Mouse (Mus musculus): ENCODE data around the gene Rasl2-9. TPM values are rescaled to one million over a fixed set of nuclear protein-coding genes. Genes with fewer than 3 reads are reported as not detected.
A peak's percentile ranks its signal among the peaks of the same experiment; 100 is the strongest.

Rasl2-9 gene
- total and polyA plus RNA-seq, 2 experiments: 0.45 to 2.7 TPM

DNA sequence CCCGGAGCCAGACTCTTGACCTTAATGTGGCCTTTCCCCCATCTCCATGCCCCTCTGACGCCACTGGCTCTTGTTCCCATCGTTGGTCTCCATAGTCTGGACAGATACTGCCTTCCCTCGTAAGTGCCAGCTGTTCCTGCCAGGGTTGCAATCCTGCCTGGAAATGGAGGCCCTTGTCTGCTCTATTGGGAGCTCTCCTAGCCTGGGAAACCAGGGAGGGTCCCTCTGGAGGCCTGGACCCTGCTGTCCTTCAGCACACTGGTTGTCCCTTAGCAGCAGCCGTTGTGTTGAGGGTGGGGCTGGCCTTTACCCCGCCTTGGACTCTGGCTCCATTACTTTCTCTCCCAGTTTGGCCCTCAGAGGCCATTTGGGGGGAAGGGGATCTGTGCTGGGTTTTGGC is 33.4 kb downstream of the Rasl2-9 start:
- H3K79me2 ChIP-seq (ENCODE audit: control insufficient read depth, insufficient read depth, low read length): peaks cover 17% of the 10 kb centered on the region; the same call in 1 of the 2 replicates
- 80% methylated on average over 6 of the region's 6 CpGs for WGBS
- no peak overlapping the region for H3K27ac ChIP-seq (replicated peaks; ENCODE audit: insufficient read depth, low read depth, low read length)
- H3K4me3 ChIP-seq (ENCODE audit: insufficient read depth, low read depth, low read length): no peak overlapping the region
- H3K4me1 ChIP-seq (ENCODE audit: control insufficient read depth, insufficient read depth, low read length): peaks cover 16% of the 10 kb centered on the region
- no peak overlapping the region for H3K9ac ChIP-seq (ENCODE audit: low read depth, low read length)
- H3K27me3 ChIP-seq (ENCODE audit: control insufficient read depth, insufficient read depth, low read length): no peaks in the 10 kb centered on the region
- TF ChIP-seq CTCF (IDR thresholded peaks at IDR 0.05; ENCODE audit: low read depth, low read length) (no peak), POLR2A (IDR thresholded peaks at IDR 0.05; ENCODE audit: extremely low read depth, insufficient read depth, low read length) (no peak)
- no peak for DNase-seq (ENCODE audit: extremely low read depth, low read depth, low spot score)
- H3K36me3 ChIP-seq (ENCODE audit: control insufficient read depth, insufficient read depth, low read length): peaks cover 14% of the 10 kb centered on the region

DNA sequence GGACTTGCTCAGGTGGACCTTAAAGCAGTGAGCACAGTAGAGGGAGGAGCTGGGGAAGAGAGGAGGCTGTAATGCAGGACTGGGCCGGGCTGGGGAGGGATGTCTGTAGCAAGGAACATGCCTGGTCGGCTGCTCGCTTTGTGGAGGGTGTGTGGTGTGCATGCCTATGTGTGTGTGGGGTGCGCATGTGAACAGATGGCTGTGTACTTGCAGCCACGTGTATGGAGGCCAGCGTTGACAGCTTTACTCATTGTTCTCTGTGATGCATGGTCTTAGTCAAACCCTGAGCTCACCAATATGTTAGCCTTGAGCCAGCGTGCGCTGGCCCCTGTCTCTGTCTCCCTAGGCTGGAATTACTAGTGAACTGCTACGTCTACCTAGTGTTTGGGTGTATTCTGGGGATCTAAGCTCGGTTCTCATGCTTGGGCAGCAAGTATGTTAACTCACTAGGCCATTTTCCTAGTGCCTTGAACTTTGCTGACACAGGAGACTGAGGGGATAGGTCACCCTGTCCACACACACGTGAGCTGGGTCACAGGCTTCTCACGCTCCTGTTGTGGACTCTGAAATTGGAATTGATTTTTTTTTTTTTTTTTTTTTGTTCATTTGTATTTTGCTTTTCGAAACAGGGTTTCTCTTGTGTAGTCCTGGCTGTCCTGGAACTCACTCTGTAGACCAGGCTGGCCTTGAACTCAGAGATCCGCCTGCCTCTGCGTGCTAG is 34.6 kb downstream of the Rasl2-9 start:
- peak overlapping the region; percentile 41 for H3K27ac ChIP-seq (replicated peaks; ENCODE audit: insufficient read depth, low read depth, low read length)
- peak; percentile 95 for DNase-seq (ENCODE audit: extremely low read depth, low read depth, low spot score)
- peaks cover 21% of the 10 kb centered on the region; the same call in 1 of the 2 replicates for H3K79me2 ChIP-seq (ENCODE audit: control insufficient read depth, insufficient read depth, low read length)
- H3K4me1 ChIP-seq (ENCODE audit: control insufficient read depth, insufficient read depth, low read length): peaks cover 22% of the 10 kb centered on the region
- TF ChIP-seq CTCF (IDR thresholded peaks at IDR 0.05; ENCODE audit: low read depth, low read length): no peak
- TF ChIP-seq POLR2A (IDR thresholded peaks at IDR 0.05; ENCODE audit: extremely low read depth, insufficient read depth, low read length): no peak
- peaks cover 8% of the 10 kb centered on the region for H3K36me3 ChIP-seq (ENCODE audit: control insufficient read depth, insufficient read depth, low read length)
- no peaks in the 10 kb centered on the region for H3K27me3 ChIP-seq (ENCODE audit: control insufficient read depth, insufficient read depth, low read length)
- H3K4me3 ChIP-seq (ENCODE audit: insufficient read depth, low read depth, low read length): no peak overlapping the region
- no peak overlapping the region for H3K9ac ChIP-seq (ENCODE audit: low read depth, low read length)
- WGBS: 53% methylated on average over 15 of the region's 15 CpGs

- H3K9ac ChIP-seq (ENCODE audit: low read depth, low read length): no peak overlapping the region
- WGBS: 92% methylated on average over 15 of the region's 15 CpGs
- H3K27ac ChIP-seq (replicated peaks; ENCODE audit: insufficient read depth, low read depth, low read length): no peak overlapping the region
- no peaks in the 10 kb centered on the region for H3K27me3 ChIP-seq (ENCODE audit: control insufficient read depth, insufficient read depth, low read length)
- no peak for TF ChIP-seq POLR2A (IDR thresholded peaks at IDR 0.05; ENCODE audit: extremely low read depth, insufficient read depth, low read length)
- TF ChIP-seq CTCF (IDR thresholded peaks at IDR 0.05; ENCODE audit: low read depth, low read length): no peak
- H3K4me3 ChIP-seq (ENCODE audit: insufficient read depth, low read depth, low read length): no peak overlapping the region
- DNase-seq (ENCODE audit: extremely low read depth, low read depth, low spot score): no peak
- peaks cover 25% of the 10 kb centered on the region for H3K4me1 ChIP-seq (ENCODE audit: control insufficient read depth, insufficient read depth, low read length)
- H3K36me3 ChIP-seq (ENCODE audit: control insufficient read depth, insufficient read depth, low read length): peaks cover 7% of the 10 kb centered on the region; the same call in 1 of the 2 replicates
- H3K79me2 ChIP-seq (ENCODE audit: control insufficient read depth, insufficient read depth, low read length): peaks cover 26% of the 10 kb centered on the region; the same call in 1 of the 2 replicates
These were observed 35.9 kb downstream of the Rasl2-9 start for GRCm38 (mm10) chr7:5089853-5090252.

GRCm38 (mm10) chr7:5087886-5088285 is 37.9 kb downstream of the Rasl2-9 start:
- peak; percentile 91 for DNase-seq (ENCODE audit: extremely low read depth, low read depth, low spot score)
- Histone ChIP-seq H3K27ac (replicated peaks; ENCODE audit: insufficient read depth, low read depth, low read length) (peak overlapping the region; percentile 38), H3K9ac (ENCODE audit: low read depth, low read length) (no peak overlapping the region), H3K27me3 (ENCODE audit: control insufficient read depth, insufficient read depth, low read length) (no peaks in the 10 kb centered on the region), H3K4me3 (ENCODE audit: insufficient read depth, low read depth, low read length) (no peak overlapping the region), H3K36me3 (ENCODE audit: control insufficient read depth, insufficient read depth, low read length) (peaks cover 9% of the 10 kb centered on the region; the same call in 1 of the 2 replicates), H3K4me1 (ENCODE audit: control insufficient read depth, insufficient read depth, low read length) (peaks cover 32% of the 10 kb centered on the region), H3K79me2 (ENCODE audit: control insufficient read depth, insufficient read depth, low read length) (peaks cover 32% of the 10 kb centered on the region; the same call in 1 of the 2 replicates)
- 16% methylated on average over 4 of the region's 4 CpGs for WGBS
- TF ChIP-seq CTCF (IDR thresholded peaks at IDR 0.05; ENCODE audit: low read depth, low read length) (no peak), POLR2A (IDR thresholded peaks at IDR 0.05; ENCODE audit: extremely low read depth, insufficient read depth, low read length) (no peak)

DNA sequence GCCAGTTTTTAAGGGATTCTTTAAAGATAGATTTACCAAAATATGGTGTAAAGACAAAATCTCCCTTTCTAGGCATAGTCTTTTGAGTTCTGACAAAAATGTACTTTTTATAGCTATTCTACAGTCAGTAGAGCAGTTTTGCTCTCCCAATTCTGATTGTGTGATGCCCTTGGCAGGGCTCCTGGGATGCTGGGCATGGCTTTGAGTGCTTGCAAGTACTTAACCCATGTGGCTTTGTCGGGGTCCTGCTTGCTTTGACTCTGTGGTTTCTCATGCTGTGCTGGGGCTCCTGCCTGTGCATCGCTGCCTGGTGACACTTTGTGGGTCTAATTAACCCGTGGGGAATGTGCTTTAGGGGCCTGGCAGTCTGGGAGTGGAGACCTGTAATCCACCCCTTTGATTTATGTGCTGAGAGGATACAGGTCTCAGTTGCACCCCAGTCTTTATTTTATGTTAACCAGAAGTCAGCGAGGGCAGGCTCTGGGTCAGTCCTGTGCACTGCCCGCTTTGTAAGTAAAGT is 38.8 kb downstream of the Rasl2-9 start:
- peaks cover 9% of the 10 kb centered on the region; the same call in 1 of the 2 replicates for H3K36me3 ChIP-seq (ENCODE audit: control insufficient read depth, insufficient read depth, low read length)

GRCm38 (mm10) chr7:5085512-5085911 is 40.2 kb downstream of the Rasl2-9 start:
- H3K4me1 ChIP-seq (ENCODE audit: control insufficient read depth, insufficient read depth, low read length): peaks cover 33% of the 10 kb centered on the region
- H3K36me3 ChIP-seq (ENCODE audit: control insufficient read depth, insufficient read depth, low read length): peaks cover 9% of the 10 kb centered on the region; the same call in 1 of the 2 replicates

More for the DNA sequence above, 38.8 kb downstream of the Rasl2-9 start:
- H3K27me3 ChIP-seq (ENCODE audit: control insufficient read depth, insufficient read depth, low read length): no peaks in the 10 kb centered on the region
- H3K4me1 ChIP-seq (ENCODE audit: control insufficient read depth, insufficient read depth, low read length): peaks cover 33% of the 10 kb centered on the region
- no peak overlapping the region for H3K4me3 ChIP-seq (ENCODE audit: insufficient read depth, low read depth, low read length)
- WGBS: 62% methylated on average over 5 of the region's 5 CpGs
- H3K9ac ChIP-seq (ENCODE audit: low read depth, low read length): no peak overlapping the region
- H3K79me2 ChIP-seq (ENCODE audit: control insufficient read depth, insufficient read depth, low read length): peaks cover 34% of the 10 kb centered on the region; the same call in 1 of the 2 replicates
- H3K27ac ChIP-seq (replicated peaks; ENCODE audit: insufficient read depth, low read depth, low read length): no peak overlapping the region
- no peak for TF ChIP-seq POLR2A (IDR thresholded peaks at IDR 0.05; ENCODE audit: extremely low read depth, insufficient read depth, low read length)
- no peak for TF ChIP-seq CTCF (IDR thresholded peaks at IDR 0.05; ENCODE audit: low read depth, low read length)
- DNase-seq (ENCODE audit: extremely low read depth, low read depth, low spot score): no peak

More at GRCm38 (mm10) chr7:5085512-5085911, 40.2 kb downstream of the Rasl2-9 start:
- Histone ChIP-seq H3K9ac (ENCODE audit: low read depth, low read length) (no peak overlapping the region), H3K79me2 (ENCODE audit: control insufficient read depth, insufficient read depth, low read length) (peaks cover 39% of the 10 kb centered on the region), H3K27me3 (ENCODE audit: control insufficient read depth, insufficient read depth, low read length) (no peaks in the 10 kb centered on the region), H3K27ac (replicated peaks; ENCODE audit: insufficient read depth, low read depth, low read length) (no peak overlapping the region), H3K4me3 (ENCODE audit: insufficient read depth, low read depth, low read length) (no peak overlapping the region)
- no peak for DNase-seq (ENCODE audit: extremely low read depth, low read depth, low spot score)
- TF ChIP-seq CTCF (IDR thresholded peaks at IDR 0.05; ENCODE audit: low read depth, low read length) (no peak), POLR2A (IDR thresholded peaks at IDR 0.05; ENCODE audit: extremely low read depth, insufficient read depth, low read length) (no peak)
- WGBS: 70% methylated on average over 1 of the region's 1 CpGs

All from liver, adult 2 months (tissue).